Mouse (Mus musculus) liver, adult 2 months (tissue): Measurements from ENCODE around the gene Pfdn6. TPM values are rescaled to one million over a fixed set of nuclear protein-coding genes. Genes with fewer than 3 reads are reported as not detected.

Experiments
- DNase-seq: peaks from one replicate; pipeline ENCODE4 v3.0.0-alpha.2; 2011; ENCODE audit warnings: low read depth, low spot score; ENCODE audit errors: extremely low read depth
- H3K27ac ChIP-seq: fragments of 200-500 bp; replicated peaks from 2 replicates; pipeline ENCODE4 v1.5.1; 2012; ENCODE audit warnings: low read depth, mild to moderate bottlenecking, control low read depth, inconsistent platforms, low read length; ENCODE audit not compliant: insufficient read depth
- H3K27me3 ChIP-seq: fragments of 200-500 bp; 2 replicates; pipeline ENCODE4 v1.6.1; 2012; ENCODE audit warnings: mild to moderate bottlenecking, moderate library complexity, low read length, inconsistent platforms; ENCODE audit not compliant: control insufficient read depth, insufficient read depth
- H3K36me3 ChIP-seq: fragments of 200-500 bp; 2 replicates; pipeline ENCODE4 v1.6.1; 2012; ENCODE audit warnings: low read length, inconsistent platforms; ENCODE audit not compliant: control insufficient read depth, insufficient read depth
- H3K4me1 ChIP-seq: fragments of 200-500 bp; 2 replicates; pipeline ENCODE4 v1.6.1; 2011; ENCODE audit warnings: low read length; ENCODE audit not compliant: control insufficient read depth, insufficient read depth
- H3K4me3 ChIP-seq: fragments of 200-500 bp; 2 replicates; pipeline ENCODE4 v1.5.1; 2011; ENCODE audit warnings: low read depth, mild to moderate bottlenecking, control low read depth, low read length, moderate library complexity; ENCODE audit not compliant: insufficient read depth
- H3K79me2 ChIP-seq: fragments of 200-500 bp; 2 replicates; pipeline ENCODE4 v1.6.1; 2012; ENCODE audit warnings: inconsistent platforms, mild to moderate bottlenecking, low read length, moderate library complexity; ENCODE audit not compliant: control insufficient read depth, insufficient read depth
- H3K9ac ChIP-seq: fragments of 200-500 bp; 2 replicates; pipeline ENCODE4 v1.6.1; 2012; ENCODE audit warnings: low read depth, mild to moderate bottlenecking, control low read depth, inconsistent platforms, low read length
- CTCF ChIP-seq: fragments of 200-500 bp; IDR thresholded peaks from 2 replicates; pipeline ENCODE4 v1.5.1; 2011; ENCODE audit warnings: low read depth, low read length, control low read depth
- POLR2A ChIP-seq: fragments of 200-500 bp; IDR thresholded peaks from 2 replicates; pipeline ENCODE4 v1.6.1; 2011; ENCODE audit warnings: low read length, control low read depth; ENCODE audit not compliant: insufficient read depth; ENCODE audit errors: extremely low read depth
- WGBS: fragments of 180-500 bp; shearing (Covaris S2); methylation state at CpG from one replicate; pipeline ENCODE4 v1.1.7; 2018; 5-methylcytosine and 5-hydroxymethylcytosine counted together
- polyA plus RNA-seq: library from polyadenylated mRNA; depleted of rRNA; stranded (reverse); fragments of >200 nt; gene quantifications from 2 replicates; pipeline ENCODE4 v1.2.3, GENCODE M21; 2012
- total RNA-seq: library from RNA; depleted of rRNA; stranded (reverse); fragments of >200 nt; gene quantifications from 2 replicates; pipeline ENCODE4 v1.2.3, GENCODE M21; 2014

The Pfdn6 gene
- total and polyA plus RNA-seq, 2 experiments, result 15.5 to 40.8 TPM

DNA sequence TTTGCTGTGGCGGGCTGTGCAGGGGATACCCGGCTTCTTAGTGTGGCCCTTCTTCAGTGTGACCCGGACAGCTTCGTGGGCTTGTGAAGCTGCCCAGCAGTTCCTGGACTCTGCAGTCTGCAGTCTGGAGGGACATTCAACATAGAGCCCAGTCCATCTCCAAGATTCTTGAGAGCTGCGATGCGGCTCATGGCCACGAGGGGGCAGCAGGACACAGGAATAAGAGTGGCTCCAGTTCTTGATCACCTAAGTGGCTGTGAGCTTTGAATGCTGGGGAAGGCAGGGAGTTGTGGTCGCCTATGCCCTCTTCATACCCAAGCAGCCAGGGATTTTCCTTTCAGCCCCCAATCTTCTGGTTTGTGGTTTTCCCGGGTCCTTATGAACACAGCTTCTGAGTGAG is 28.3 kb upstream of the Pfdn6 start:
- no peaks in the 10 kb centered on the region for H3K79me2 ChIP-seq
- peaks cover 3% of the 10 kb centered on the region; the same call in 1 of the 2 replicates for H3K4me1 ChIP-seq
- WGBS, result 2% methylated on average over 9 of the region's 9 CpGs
- no peak overlapping the region for H3K27ac ChIP-seq
- H3K36me3 ChIP-seq, result peaks cover 5% of the 10 kb centered on the region; the same call in 1 of the 2 replicates
- TF ChIP-seq POLR2A (no peak), CTCF (peak; percentile 97)
- H3K9ac ChIP-seq, result no peak overlapping the region
- no peak overlapping the region for H3K4me3 ChIP-seq
- H3K27me3 ChIP-seq, result no peaks in the 10 kb centered on the region
- peak; percentile 68 for DNase-seq

DNA sequence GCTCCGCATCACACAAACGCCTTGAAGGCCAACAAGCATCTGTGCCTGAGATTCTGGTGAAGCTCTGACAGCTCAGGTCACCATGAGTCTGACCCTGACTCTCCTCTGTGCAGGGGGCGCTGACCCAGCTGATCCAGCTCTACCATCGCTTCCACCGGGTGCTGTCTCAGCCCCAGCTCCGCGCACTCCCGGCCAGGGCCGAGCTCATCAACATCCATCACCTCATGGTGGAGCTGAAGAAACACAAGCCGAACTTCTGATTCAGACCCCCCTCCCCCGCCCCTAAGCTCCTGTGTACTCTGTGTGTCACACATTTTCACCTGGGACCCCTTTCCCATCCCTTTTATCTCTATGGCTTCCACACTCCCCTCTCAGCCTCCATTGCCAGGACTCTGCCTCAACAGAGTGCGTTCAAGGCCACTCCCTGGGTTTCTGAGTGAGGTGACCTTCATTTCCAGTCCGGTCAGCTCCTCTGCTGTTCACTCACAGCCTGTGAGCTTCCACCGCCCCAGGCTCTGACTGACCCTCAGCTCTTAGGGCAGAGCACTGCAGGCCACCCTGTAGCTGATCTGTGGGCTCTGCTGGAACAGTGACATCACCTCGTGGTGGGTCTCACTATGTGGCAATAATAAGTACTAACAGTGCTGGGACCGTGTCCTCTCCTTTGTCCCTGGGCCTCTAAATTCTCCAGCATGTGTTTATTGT is 25.9 kb upstream of the Pfdn6 start:
- DNase-seq, result no peak
- Histone ChIP-seq H3K4me3 (no peak overlapping the region), H3K27ac (no peak overlapping the region), H3K27me3 (no peaks in the 10 kb centered on the region), H3K4me1 (peaks cover 3% of the 10 kb centered on the region; the same call in 1 of the 2 replicates), H3K9ac (no peak overlapping the region), H3K36me3 (peaks cover 5% of the 10 kb centered on the region; the same call in 1 of the 2 replicates), H3K79me2 (no peaks in the 10 kb centered on the region)
- TF ChIP-seq POLR2A, result no peak
- no peak for TF ChIP-seq CTCF
- WGBS, result 85% methylated on average over 16 of the region's 16 CpGs

DNA sequence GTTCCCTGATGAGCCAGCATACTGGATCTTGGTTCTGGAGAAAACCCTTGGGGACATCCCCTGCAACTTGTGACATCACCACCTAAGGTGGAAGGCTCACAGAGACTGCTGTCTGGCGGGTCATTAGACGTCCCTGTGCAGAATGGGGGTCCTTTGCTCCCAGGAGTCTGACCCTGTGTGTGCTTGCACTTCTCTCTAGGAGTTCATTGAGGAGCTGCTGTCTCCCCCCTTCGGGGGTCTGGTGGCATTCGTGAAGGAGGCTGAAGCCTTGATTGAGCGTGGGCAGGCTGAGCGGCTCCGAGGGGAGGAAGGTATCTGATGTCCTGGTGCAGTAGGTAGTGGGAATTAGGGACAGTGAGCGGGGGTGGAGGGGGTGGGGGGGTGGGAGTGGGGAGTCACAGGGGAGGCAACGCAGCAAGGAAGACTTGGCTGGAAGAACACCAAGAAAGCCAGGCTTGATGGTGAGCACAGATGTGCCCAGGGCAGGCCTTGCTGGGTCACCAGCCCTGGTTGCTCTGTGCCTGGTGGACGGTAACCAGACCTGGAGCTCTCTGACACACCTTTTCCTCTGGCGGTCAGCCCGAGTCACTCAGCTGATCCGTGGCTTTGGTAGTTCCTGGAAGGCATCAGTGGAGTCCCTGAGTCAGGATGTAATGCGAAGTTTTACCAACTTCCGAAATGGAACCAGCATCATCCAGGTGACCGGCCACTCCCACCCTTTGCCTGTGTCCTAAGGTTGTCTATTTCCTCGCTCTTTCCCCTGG is 25.1 kb upstream of the Pfdn6 start:
- Histone ChIP-seq H3K27me3 (no peaks in the 10 kb centered on the region), H3K36me3 (peaks cover 5% of the 10 kb centered on the region; the same call in 1 of the 2 replicates)
- WGBS, result 90% methylated on average over 17 of the region's 17 CpGs

DNA sequence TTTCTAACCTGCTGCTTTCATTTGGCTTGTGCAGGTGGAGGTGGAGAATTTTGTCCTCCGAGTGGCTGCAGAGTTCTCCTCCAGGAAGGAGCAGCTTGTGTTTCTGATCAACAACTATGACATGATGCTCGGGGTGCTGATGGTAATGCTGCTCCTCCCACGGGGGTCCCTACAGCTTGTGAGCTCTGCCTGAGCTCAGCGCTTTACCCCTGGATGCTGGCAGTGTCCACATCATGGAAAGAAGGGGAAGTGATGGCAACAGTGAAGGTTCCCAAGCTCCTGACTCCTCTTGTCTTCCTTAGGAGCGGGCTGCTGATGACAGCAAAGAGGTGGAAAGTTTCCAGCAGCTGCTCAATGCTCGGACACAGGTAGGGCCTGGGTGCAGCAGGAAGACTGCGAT is 22.7 kb upstream of the Pfdn6 start:
- Histone ChIP-seq H3K36me3 (peaks cover 10% of the 10 kb centered on the region; the same call in 1 of the 2 replicates), H3K4me1 (no peaks in the 10 kb centered on the region)
- WGBS, result 92% methylated on average over 7 of the region's 7 CpGs

More for the DNA sequence above, 25.1 kb upstream of the Pfdn6 start:
- peaks cover 3% of the 10 kb centered on the region; the same call in 1 of the 2 replicates for H3K4me1 ChIP-seq
- H3K4me3 ChIP-seq, result no peak overlapping the region
- H3K79me2 ChIP-seq, result no peaks in the 10 kb centered on the region
- no peak for DNase-seq
- no peak overlapping the region for H3K27ac ChIP-seq
- no peak for TF ChIP-seq CTCF
- TF ChIP-seq POLR2A, result no peak
- no peak overlapping the region for H3K9ac ChIP-seq

DNA sequence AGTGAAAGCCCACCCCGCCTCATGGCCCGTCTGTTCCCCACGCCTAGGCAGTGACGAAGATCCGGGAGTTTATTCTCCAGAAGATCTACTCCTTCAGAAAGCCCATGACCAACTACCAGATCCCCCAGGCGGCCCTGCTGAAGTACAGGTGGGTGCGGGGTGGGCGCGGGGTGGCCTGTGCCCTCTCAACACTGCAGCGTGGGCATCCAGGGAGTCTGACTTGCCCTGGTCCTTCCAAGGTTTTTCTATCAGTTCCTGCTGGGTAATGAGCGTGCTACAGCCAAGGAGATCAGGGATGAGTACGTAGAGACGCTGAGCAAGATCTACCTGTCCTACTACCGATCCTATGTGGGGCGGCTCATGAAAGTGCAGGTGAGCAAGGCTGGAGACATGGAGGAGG is 19.8 kb upstream of the Pfdn6 start:
- H3K36me3 ChIP-seq, result peaks cover 6% of the 10 kb centered on the region; the same call in 1 of the 2 replicates
- peaks cover 5% of the 10 kb centered on the region; the same call in 1 of the 2 replicates for H3K79me2 ChIP-seq
- no peak overlapping the region for H3K4me3 ChIP-seq
- H3K27me3 ChIP-seq, result no peaks in the 10 kb centered on the region
- no peak for DNase-seq
- 95% methylated on average over 15 of the region's 15 CpGs for WGBS
- TF ChIP-seq CTCF (no peak), POLR2A (no peak)
- H3K27ac ChIP-seq, result no peak overlapping the region
- H3K9ac ChIP-seq, result no peak overlapping the region
- peaks cover 3% of the 10 kb centered on the region; the same call in 1 of the 2 replicates for H3K4me1 ChIP-seq

More for the DNA sequence above, 22.7 kb upstream of the Pfdn6 start:
- H3K27me3 ChIP-seq, result no peaks in the 10 kb centered on the region
- TF ChIP-seq POLR2A, result no peak
- no peak for TF ChIP-seq CTCF
- no peak for DNase-seq
- H3K9ac ChIP-seq, result no peak overlapping the region
- H3K27ac ChIP-seq, result no peak overlapping the region
- no peak overlapping the region for H3K4me3 ChIP-seq
- H3K79me2 ChIP-seq, result no peaks in the 10 kb centered on the region

DNA sequence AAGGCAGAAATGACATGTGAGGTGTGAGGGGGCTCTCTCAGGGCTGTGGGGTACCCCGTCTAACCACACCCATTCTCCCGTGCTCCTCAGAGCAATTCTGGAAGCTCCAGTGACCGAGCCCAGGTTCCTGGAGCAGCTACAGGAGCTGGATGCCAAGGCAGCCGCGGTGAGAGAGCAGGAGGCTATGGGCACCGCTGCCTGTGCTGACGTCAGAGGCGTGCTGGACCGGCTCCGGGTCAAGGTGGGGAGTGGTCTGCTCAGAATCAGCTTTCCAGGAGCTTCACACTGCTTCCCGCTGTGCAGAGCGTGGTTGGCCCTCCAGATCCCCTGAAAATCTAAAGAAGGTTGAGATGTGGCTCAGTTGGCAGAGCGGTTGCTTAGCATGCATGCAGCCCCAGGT is 19.0 kb upstream of the Pfdn6 start:
- Histone ChIP-seq H3K4me3 (no peak overlapping the region), H3K27me3 (no peaks in the 10 kb centered on the region), H3K36me3 (peaks cover 5% of the 10 kb centered on the region; the same call in 1 of the 2 replicates), H3K79me2 (peaks cover 5% of the 10 kb centered on the region; the same call in 1 of the 2 replicates), H3K27ac (no peak overlapping the region), H3K4me1 (peaks cover 3% of the 10 kb centered on the region), H3K9ac (no peak overlapping the region)
- DNase-seq, result no peak
- TF ChIP-seq POLR2A (no peak), CTCF (no peak)
- 98% methylated on average over 13 of the region's 13 CpGs for WGBS
